Mouse (Mus musculus) CD4-positive helper T cell, adult 2 months (primary cell): ENCODE measurements around the gene Uvssa.

ENCODE experiments used
- DNase-seq: peaks from one replicate; pipeline ENCODE4 v3.0.0-alpha.2; 2012; ENCODE audit warnings: low read depth, missing footprints, low spot score

The Uvssa gene

GRCm38 (mm10) chr5:33442927-33443710 is 64.8 kb downstream of the Uvssa start:
- DNase-seq: peak; percentile 53

- DNase-seq: no peak
Measured at GRCm38 (mm10) chr5:33443794-33444193, 65.4 kb downstream of the Uvssa start.

GRCm38 (mm10) chr5:33455737-33456136 is 77.4 kb downstream of the Uvssa start:
- no peak for DNase-seq

GRCm38 (mm10) chr5:33458132-33458622 is 79.8 kb downstream of the Uvssa start:
- no peak for DNase-seq

- no peak for DNase-seq
Measured at GRCm38 (mm10) chr5:33459111-33459510, 80.8 kb downstream of the Uvssa start.

DNA sequence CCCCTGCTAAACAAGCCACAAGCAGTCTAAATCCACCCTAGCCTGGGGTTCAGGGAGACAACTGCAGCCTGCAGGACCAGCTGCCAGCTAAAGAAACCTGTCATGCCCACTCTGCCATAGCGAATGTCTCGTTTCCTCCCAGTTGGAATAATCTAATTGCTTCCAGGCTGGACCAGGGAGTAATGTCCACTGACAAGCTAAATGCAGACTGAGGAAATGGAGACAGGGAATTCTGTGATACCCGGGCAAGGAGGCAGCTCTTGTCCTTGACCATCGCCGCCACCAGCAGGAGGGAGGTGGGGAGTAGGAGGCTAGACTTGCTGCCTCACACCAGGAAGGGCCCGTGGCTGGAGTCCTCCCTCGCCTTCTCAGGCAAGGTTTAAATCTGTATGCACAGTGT is 86.0 kb downstream of the Uvssa start:
- no peak for DNase-seq

DNA sequence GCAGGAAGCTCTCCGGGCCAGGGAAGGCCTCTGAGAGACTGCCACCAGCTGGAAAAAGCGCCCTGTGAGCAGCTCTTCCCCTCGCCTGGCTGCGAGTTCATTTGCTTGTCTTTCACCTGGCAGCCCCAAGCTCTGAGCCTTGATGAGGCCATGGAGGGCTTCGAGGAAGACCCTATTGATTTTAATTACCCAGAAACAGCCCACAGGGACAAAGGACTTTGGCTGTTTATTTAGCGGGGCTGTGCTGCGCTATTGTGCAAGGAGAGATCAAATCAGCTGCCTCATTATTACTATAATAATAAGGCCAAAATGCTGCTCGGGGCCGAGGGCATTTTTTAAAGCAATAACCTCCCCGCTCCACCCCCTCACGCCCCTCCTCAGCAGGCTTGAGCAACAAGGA is 87.1 kb downstream of the Uvssa start:
- no peak for DNase-seq
